Mouse (Mus musculus): Measurements from ENCODE around the gene Ap4m1.

Gene Ap4m1

GRCm38 (mm10) chr5:138171695-138172491 lies at the start of gene Ap4m1, which contains the start of gene Mcm7:
Gene Ap4m1 (plus strand): TSS chr5:138172002.
Gene Mcm7 (minus strand): TSS chr5:138172422.
- DNase-seq: peak; percentile 89

GRCm38 (mm10) chr5:138132425-138133064 lies 39.3 kb upstream of the Ap4m1 start:
- no peak for DNase-seq

DNA sequence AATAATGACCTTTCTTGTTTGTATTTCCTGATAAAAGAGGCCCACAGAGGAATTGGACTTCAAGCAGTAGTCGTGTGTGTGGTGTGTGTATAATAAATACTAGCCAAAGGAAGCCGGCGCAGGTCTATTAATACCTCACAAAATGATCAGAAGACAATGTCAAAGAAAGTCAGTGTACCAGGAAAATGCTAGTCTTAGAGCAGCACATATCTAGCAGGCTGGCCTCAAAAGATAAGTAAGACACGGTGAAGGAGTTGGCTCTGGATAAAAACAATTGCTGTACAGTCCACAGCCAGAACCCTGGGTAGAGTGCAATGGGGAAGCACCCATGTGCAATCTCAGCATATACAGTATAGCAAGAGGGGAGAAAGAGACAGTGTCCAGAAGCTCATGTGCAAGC lies 34.5 kb upstream of the Ap4m1 start:
- DNase-seq: no peak

- peak; percentile 49 for DNase-seq
Measured at GRCm38 (mm10) chr5:138137935-138138549, 33.8 kb upstream of the Ap4m1 start.

DNA sequence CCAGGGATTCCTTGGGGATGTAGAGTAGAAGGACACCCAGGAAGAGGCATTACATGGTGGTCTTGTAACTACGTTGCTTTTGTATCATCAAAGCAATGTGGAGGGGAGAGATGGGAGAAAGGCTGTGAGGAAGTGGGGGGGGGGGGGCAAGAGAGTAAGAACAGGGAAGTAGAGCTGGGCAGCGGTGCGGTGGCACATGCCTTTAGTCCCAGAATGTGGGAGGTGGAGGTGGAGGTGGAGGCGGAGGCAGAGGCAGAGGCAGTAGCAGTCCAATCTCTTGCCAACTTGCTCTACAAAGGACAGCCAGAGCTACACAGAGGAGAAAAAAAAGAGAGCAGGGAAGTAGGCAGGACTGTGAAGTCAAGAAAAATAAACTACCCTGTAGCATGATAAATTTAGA lies 33.2 kb upstream of the Ap4m1 start:
- no peak for DNase-seq

GRCm38 (mm10) chr5:138154390-138154789 lies 17.4 kb upstream of the Ap4m1 start:
- no peak for DNase-seq

DNA sequence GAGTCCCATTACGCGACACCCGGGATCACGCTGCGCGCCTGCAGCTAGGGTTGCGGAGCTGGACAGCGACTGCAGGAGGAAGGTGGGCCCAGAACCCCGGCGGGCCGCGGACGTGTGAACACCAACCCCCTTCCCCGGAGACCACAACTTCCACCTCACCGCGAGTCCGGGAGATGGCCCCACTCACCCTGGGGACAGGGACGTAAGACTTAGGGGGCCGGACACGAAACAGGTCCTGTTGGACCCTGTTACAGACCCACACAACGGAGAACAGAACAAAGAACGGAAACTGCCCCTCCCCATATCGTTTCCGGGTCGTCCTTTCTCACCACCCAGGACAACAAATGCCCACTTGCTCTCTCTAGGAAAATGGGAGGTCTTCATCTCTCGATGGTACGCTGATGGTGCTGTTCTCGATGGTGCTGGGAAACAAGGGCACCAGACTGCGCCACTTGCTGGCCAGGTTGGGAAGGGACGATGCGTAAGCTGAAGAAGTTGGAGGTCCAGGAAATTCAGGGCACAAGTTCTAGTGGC lies 16.3 kb upstream of the Ap4m1 start, which contains the start of gene Zfp113:
Gene Zfp113, minus strand, starts transcription at position 302 of the 534 bp plus-strand sequence.
- peak; percentile 91 for DNase-seq

DNA sequence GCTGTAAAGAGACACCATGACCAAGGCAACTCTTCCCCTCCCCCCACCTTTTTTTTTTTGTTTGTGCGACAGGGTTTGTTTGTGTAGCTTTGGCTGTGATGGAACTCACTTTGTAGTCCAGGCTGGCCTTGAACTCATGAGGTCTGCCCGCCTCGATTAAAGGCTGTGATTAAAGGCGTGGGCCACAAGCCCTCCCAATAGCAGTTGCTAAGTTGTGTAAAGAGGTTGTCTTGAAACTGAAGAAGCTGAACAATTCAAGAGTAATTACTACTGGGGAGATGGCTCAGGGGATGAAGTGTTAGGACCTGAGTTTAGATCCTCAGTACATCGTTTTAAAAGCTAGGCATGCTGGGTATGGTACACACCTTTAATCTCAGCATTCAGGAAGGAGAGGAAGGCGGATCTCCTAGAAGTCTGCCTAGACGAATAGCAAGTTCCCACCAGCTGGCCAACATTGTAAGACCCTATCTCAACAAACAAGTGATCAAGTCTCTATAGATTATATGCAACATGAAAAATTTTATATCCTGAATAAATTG lies 11.5 kb upstream of the Ap4m1 start:
- no peak for DNase-seq

- DNase-seq: peak; percentile 97
Measured at GRCm38 (mm10) chr5:138160842-138161665, 10.7 kb upstream of the Ap4m1 start, which contains the start of gene Cops6. Gene Cops6 (plus strand): TSS chr5:138161071.

- no peak for DNase-seq
Measured at GRCm38 (mm10) chr5:138163046-138163445, 8.8 kb upstream of the Ap4m1 start.

- no peak for DNase-seq
Measured at GRCm38 (mm10) chr5:138163610-138164009, 8.2 kb upstream of the Ap4m1 start.

DNA sequence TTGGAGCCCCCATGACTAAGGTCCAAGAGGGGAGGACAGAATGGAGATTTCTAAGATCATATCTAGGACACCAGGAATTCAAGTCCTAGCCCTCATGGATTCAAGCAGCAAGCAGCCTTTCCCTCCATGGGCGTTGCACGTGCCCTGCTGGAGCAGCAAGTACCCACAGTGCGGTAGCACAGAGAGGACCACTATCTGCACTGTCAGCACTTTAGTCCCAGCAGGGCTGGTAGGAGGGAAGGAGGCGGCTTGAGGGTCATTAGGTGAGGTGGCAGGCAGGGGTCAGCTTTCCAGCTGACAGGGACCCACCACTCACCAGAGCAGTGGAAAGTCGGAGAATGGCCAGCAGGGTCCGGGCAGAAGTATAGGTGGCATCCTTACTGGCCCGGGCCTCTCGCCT lies 6.2 kb upstream of the Ap4m1 start:
- DNase-seq: no peak

GRCm38 (mm10) chr5:138170936-138171561 lies 753 bp upstream of the Ap4m1 start:
- peak; percentile 94 for DNase-seq

DNA sequence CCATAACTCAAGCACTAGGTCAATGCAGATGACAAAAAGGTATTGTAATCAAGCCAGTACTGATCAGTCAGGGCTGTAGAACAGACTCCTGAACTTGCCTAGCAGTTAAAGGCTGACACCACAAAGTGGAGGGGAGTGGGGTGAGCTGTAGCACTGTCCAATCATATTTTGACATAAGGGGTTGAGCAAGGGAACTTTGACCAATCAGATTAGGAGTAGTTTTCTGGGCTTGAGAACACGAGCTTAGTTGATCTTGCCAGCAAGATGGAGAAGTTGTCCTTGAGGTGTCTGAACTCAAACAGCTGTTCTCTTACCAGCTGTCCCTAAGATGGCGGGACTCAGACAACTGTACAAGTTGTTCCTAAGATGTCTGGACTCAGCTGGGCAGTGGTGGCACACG lies 1.4 kb downstream of the Ap4m1 start:
- DNase-seq: no peak

GRCm38 (mm10) chr5:138186950-138187638 lies 15.3 kb downstream of the Ap4m1 start, which contains the start of the genes Taf6 and Cnpy4:
Gene Taf6 (minus strand): TSS chr5:138187451.
Gene Cnpy4 (plus strand): TSS chr5:138187485.
- DNase-seq: peak; percentile 90

GRCm38 (mm10) chr5:138187661-138188306 lies 16.0 kb downstream of the Ap4m1 start:
- DNase-seq: peak; percentile 63

DNA sequence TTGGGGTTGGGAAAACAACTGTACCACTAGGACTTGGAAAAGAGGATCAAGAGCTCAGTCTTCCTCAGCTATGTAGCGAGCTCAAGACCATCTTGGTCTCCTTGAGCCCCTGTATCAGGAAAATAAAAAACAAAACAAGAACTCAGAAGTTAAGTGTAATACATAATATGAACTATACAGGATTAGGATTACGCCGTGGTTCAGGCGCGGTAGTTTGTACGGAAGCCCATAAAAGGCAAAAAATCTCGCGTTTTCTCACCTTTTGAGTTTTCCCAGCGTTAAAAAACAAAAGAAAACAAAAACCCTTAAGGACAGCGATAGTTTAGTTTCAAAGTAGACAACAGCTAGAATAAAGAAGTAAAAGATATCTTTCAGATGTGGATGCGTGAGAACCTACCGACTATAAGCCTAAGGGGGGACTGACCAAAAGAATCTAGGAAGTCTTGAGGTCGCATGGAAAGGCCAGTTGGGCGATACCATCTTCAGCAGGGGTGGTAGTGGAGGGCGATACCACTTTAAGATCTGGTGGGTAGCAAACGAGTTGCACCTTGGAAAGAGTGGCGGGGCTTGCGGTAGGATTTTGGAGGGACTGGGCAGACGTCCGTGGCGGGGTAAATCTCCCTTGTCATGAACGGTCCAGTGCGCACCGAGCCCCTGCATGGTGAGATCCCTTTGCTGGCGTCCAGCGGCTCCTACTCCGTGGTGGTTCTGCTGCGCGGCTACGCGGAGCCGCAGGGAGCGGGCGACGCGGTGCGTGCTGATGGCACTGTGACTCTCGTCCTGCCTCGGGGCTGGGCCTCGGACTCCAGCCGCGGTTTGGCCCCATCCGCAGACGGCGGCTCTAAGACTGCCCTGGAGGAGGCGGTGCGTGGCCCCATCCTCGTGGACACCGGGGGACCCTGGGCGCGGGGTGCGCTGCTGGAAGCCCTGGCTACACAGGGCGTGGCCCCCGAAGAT lies 22.2 kb downstream of the Ap4m1 start, which contains the start of gene Mblac1:
Gene Mblac1, plus strand, starts transcription at position 544 of the 957 bp plus-strand sequence.
- DNase-seq: peak; percentile 84

DNA sequence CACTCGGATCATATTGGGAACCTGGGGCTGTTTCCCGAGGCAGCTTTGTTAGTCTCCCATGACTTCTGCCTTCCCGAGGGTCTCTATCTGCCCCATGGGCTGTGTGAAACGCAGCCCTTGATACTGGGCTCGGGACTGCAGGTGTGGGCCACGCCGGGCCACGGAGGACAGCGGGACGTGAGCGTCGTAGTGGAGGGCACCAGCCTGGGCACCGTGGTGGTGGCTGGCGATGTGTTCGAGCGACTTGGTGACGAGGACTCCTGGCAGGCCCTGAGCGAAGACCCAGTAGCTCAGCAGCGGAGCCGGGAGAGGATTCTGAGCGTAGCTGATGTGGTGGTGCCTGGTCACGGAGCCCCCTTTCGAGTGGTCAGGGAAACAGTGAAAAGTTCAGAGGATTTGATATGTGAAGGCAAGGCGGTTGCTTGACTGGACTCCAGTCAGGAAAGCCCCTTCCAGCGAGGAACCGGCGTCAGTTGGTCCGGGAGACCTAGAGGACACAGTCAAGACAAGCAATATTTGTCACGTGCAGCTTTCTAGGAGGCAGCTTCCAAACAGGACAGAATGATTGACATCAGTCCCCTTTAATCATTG lies 23.0 kb downstream of the Ap4m1 start:
- peak; percentile 55 for DNase-seq

DNA sequence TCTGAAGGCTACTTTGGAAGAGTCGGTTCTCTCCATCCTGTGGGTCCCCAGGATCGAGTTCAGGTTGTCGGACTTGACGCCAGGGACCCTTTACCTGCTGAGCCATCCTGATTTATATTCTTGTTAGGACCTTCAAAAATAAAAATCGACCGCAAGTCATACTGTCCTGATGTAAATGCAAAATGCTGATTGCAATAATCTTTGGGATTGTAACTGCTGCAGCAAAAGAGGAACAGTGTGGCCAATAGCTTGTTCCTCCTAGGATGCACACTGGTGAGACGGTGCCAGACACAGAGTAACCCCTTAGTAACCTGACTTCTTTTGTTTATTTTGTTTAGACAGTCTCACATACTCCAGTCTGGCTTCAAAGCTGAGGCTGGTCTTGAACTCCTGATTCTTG lies 23.7 kb downstream of the Ap4m1 start:
- no peak for DNase-seq

Measured in thymus, postnatal 4 days (tissue).